Mouse (Mus musculus): Measurements from ENCODE around the gene Slc39a5. TPM values are rescaled to one million over a fixed set of nuclear protein-coding genes. Genes with fewer than 3 reads are reported as not detected.

The Slc39a5 gene
- not detected for polyA plus RNA-seq (2014; fragmentation: Illumina TruSeq; extraction: RNeasy Lipid Tissue Mini Kit (QIAGEN cat#74804); ENCODE audit: low read depth, low replicate concordance)

DNA sequence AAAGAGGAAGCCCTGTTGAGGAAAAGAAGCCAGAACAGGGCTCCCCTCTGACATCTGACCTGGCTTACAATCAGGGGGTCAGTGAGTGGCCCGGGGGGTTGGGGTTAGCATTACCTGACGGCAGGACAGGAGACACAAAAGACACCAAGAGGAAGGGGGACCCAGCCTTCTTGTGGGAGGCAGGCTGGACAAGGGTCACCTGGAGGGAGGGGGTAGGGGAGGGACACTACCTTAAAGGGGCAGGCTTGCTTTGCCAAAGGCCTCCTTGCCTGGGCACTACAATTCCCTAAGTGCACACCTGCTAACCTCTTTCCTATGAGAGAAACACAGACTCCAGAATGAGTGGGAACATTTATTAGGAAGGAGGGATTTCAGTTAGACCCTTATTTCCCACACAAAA lies at the start of gene Slc39a5:
Gene Slc39a5 (minus strand): TSS at position 174 of the 400 bp plus-strand sequence.

GRCm38 (mm10) chr10:128411211-128412054 lies 10.4 kb upstream of the Slc39a5 start, which contains the start of the genes Nabp2 and Rnf41:
Gene Nabp2, minus strand, starts transcription at chr10:128411492.
Gene Rnf41, plus strand, starts transcription at chr10:128411657.

DNA sequence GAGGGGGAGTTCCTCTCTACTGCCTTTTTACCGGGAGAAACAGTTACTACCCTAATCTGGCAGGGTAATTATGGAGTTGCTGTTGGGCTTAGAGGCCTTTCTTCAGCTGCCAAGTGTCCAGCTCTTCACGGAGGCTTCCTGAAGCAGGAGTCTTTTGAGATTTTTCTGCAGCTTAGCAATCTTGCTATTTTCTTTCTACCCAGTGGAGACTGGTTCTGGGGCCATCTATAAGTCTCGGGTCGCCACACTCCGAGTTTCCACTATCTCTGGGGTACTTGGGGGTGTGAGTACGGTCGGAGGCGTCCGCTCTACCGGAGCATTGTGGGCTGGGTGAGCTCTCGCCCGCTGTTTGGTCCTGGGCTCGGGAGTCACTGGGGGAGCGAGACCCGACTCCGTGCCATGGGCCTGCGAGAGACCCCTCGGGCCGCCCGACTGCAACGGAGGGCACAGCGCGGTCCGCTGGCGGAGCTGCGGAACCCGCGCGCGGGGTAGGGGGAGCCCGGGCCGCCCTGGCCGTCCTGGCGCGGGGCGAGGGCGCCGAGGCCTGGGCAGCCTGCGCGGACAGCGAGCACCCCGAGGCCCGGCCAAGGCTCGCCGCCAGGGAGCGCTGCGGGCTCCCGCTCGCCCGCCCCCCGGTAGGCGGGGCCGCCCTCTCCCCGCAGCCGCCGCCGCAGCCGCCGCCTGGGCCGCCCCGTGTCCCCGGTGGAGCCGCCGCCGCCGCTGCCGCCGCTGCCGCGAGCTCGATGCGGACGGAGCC lies 24.4 kb downstream of the Slc39a5 start, which contains the start of gene Ankrd52:
Gene Ankrd52 (plus strand): TSS at position 661 of the 757 bp plus-strand sequence.

GRCm38 (mm10) chr10:128368402-128369217 lies 32.4 kb downstream of the Slc39a5 start, which contains the start of gene Coq10a:
Gene Coq10a, minus strand, starts transcription at chr10:128368997.

Other genes with a start within 250 kb of the Slc39a5 start
- gene Rbms2, start 220.9 kb downstream of the Slc39a5 start, polyA plus RNA-seq (2014; fragmentation: Illumina TruSeq; extraction: RNeasy Lipid Tissue Mini Kit (QIAGEN cat#74804); ENCODE audit: low read depth, low replicate concordance) = 27.8 TPM
- gene Gls2, start 206.8 kb downstream of the Slc39a5 start, polyA plus RNA-seq (2014; fragmentation: Illumina TruSeq; extraction: RNeasy Lipid Tissue Mini Kit (QIAGEN cat#74804); ENCODE audit: low read depth, low replicate concordance) = not detected
- 9.9 TPM for gene Spryd4, start 189.4 kb downstream of the Slc39a5 start, polyA plus RNA-seq (2014; fragmentation: Illumina TruSeq; extraction: RNeasy Lipid Tissue Mini Kit (QIAGEN cat#74804); ENCODE audit: low read depth, low replicate concordance)
- not detected for gene Mip, start 175.4 kb downstream of the Slc39a5 start, polyA plus RNA-seq (2014; fragmentation: Illumina TruSeq; extraction: RNeasy Lipid Tissue Mini Kit (QIAGEN cat#74804); ENCODE audit: low read depth, low replicate concordance)
- 1.7 TPM for gene Timeless, start 169.2 kb downstream of the Slc39a5 start, polyA plus RNA-seq (2014; fragmentation: Illumina TruSeq; extraction: RNeasy Lipid Tissue Mini Kit (QIAGEN cat#74804); ENCODE audit: low read depth, low replicate concordance)
- gene Apon, start 147.1 kb downstream of the Slc39a5 start, polyA plus RNA-seq (2014; fragmentation: Illumina TruSeq; extraction: RNeasy Lipid Tissue Mini Kit (QIAGEN cat#74804); ENCODE audit: low read depth, low replicate concordance) = not detected
- gene Apof, start 132.6 kb downstream of the Slc39a5 start, polyA plus RNA-seq (2014; fragmentation: Illumina TruSeq; extraction: RNeasy Lipid Tissue Mini Kit (QIAGEN cat#74804); ENCODE audit: low read depth, low replicate concordance) = 7.3 TPM
- gene Stat2, start 130.7 kb downstream of the Slc39a5 start, polyA plus RNA-seq (2014; fragmentation: Illumina TruSeq; extraction: RNeasy Lipid Tissue Mini Kit (QIAGEN cat#74804); ENCODE audit: low read depth, low replicate concordance) = 16.5 TPM
- not detected for gene Il23a, start 102.5 kb downstream of the Slc39a5 start, polyA plus RNA-seq (2014; fragmentation: Illumina TruSeq; extraction: RNeasy Lipid Tissue Mini Kit (QIAGEN cat#74804); ENCODE audit: low read depth, low replicate concordance)
- gene Pan2, start 97.9 kb downstream of the Slc39a5 start, polyA plus RNA-seq (2014; fragmentation: Illumina TruSeq; extraction: RNeasy Lipid Tissue Mini Kit (QIAGEN cat#74804); ENCODE audit: low read depth, low replicate concordance) = 7.5 TPM
- gene Cnpy2, start 78.8 kb downstream of the Slc39a5 start, polyA plus RNA-seq (2014; fragmentation: Illumina TruSeq; extraction: RNeasy Lipid Tissue Mini Kit (QIAGEN cat#74804); ENCODE audit: low read depth, low replicate concordance) = 51.6 TPM
- 151 TPM for gene Cs, start 63.5 kb downstream of the Slc39a5 start, polyA plus RNA-seq (2014; fragmentation: Illumina TruSeq; extraction: RNeasy Lipid Tissue Mini Kit (QIAGEN cat#74804); ENCODE audit: low read depth, low replicate concordance)
- 19.6 TPM for gene Coq10a, start 32.2 kb downstream of the Slc39a5 start, polyA plus RNA-seq (2014; fragmentation: Illumina TruSeq; extraction: RNeasy Lipid Tissue Mini Kit (QIAGEN cat#74804); ENCODE audit: low read depth, low replicate concordance)
- 14.8 TPM for gene Ankrd52, start 24.1 kb downstream of the Slc39a5 start, polyA plus RNA-seq (2014; fragmentation: Illumina TruSeq; extraction: RNeasy Lipid Tissue Mini Kit (QIAGEN cat#74804); ENCODE audit: low read depth, low replicate concordance)
- gene Nabp2, start 10.3 kb upstream of the Slc39a5 start, polyA plus RNA-seq (2014; fragmentation: Illumina TruSeq; extraction: RNeasy Lipid Tissue Mini Kit (QIAGEN cat#74804); ENCODE audit: low read depth, low replicate concordance) = 32.8 TPM
- gene Rnf41, start 10.4 kb upstream of the Slc39a5 start, polyA plus RNA-seq (2014; fragmentation: Illumina TruSeq; extraction: RNeasy Lipid Tissue Mini Kit (QIAGEN cat#74804); ENCODE audit: low read depth, low replicate concordance) = 13.8 TPM
- gene Smarcc2, start 58.0 kb upstream of the Slc39a5 start, polyA plus RNA-seq (2014; fragmentation: Illumina TruSeq; extraction: RNeasy Lipid Tissue Mini Kit (QIAGEN cat#74804); ENCODE audit: low read depth, low replicate concordance) = 50.5 TPM
- 64.3 TPM for gene Myl6, start 92.9 kb upstream of the Slc39a5 start, polyA plus RNA-seq (2014; fragmentation: Illumina TruSeq; extraction: RNeasy Lipid Tissue Mini Kit (QIAGEN cat#74804); ENCODE audit: low read depth, low replicate concordance)
- not detected for gene Myl6b, start 97.5 kb upstream of the Slc39a5 start, polyA plus RNA-seq (2014; fragmentation: Illumina TruSeq; extraction: RNeasy Lipid Tissue Mini Kit (QIAGEN cat#74804); ENCODE audit: low read depth, low replicate concordance)
- gene Esyt1, start 124.6 kb upstream of the Slc39a5 start, polyA plus RNA-seq (2014; fragmentation: Illumina TruSeq; extraction: RNeasy Lipid Tissue Mini Kit (QIAGEN cat#74804); ENCODE audit: low read depth, low replicate concordance) = 5.1 TPM
- 0.82 TPM for gene Zc3h10, start 146.5 kb upstream of the Slc39a5 start, polyA plus RNA-seq (2014; fragmentation: Illumina TruSeq; extraction: RNeasy Lipid Tissue Mini Kit (QIAGEN cat#74804); ENCODE audit: low read depth, low replicate concordance)
- 12.5 TPM for gene Rpl41, start 148.1 kb upstream of the Slc39a5 start, polyA plus RNA-seq (2014; fragmentation: Illumina TruSeq; extraction: RNeasy Lipid Tissue Mini Kit (QIAGEN cat#74804); ENCODE audit: low read depth, low replicate concordance)
- gene Pa2g4, start 164.8 kb upstream of the Slc39a5 start, polyA plus RNA-seq (2014; fragmentation: Illumina TruSeq; extraction: RNeasy Lipid Tissue Mini Kit (QIAGEN cat#74804); ENCODE audit: low read depth, low replicate concordance) = 91.8 TPM
- 2.4 TPM for gene Erbb3, start 188.4 kb upstream of the Slc39a5 start, polyA plus RNA-seq (2014; fragmentation: Illumina TruSeq; extraction: RNeasy Lipid Tissue Mini Kit (QIAGEN cat#74804); ENCODE audit: low read depth, low replicate concordance)
- gene Rps26, start 225.5 kb upstream of the Slc39a5 start, polyA plus RNA-seq (2014; fragmentation: Illumina TruSeq; extraction: RNeasy Lipid Tissue Mini Kit (QIAGEN cat#74804); ENCODE audit: low read depth, low replicate concordance) = 12.2 TPM
- gene Ikzf4, start 244.8 kb upstream of the Slc39a5 start, polyA plus RNA-seq (2014; fragmentation: Illumina TruSeq; extraction: RNeasy Lipid Tissue Mini Kit (QIAGEN cat#74804); ENCODE audit: low read depth, low replicate concordance) = 1.5 TPM